Mouse (Mus musculus): ENCODE measurements around the gene Srp68. TPM values are rescaled to one million over a fixed set of nuclear protein-coding genes. Genes with fewer than 3 reads are reported as not detected.

Srp68 gene
- polyA plus RNA-seq, 1 experiment from 2014 or later = 74.8 TPM

DNA sequence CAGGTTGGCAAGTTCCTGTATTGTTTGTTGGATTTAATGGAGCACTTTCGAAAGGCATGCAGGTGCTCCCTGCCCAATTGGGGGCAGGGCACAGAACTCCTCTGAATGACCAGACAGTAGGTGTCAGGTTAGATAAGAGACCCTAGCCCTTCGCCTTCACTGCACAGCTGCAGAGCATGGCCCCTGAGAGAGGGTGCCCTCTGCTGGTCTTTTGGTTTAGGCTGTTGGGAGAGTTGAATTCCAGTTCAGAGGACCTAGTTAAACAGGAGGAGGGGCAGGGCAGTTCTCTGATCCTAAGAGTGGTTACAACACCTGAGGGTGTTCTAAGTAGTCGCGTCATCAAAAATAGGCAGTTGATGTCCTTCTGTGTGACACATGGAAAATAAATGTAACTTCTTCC, 54.1 kb downstream of the Srp68 start:
- 14% methylated on average over 4 of the region's 4 CpGs for WGBS
- Histone ChIP-seq H3K4me3 (no peak overlapping the region), H3K27ac (ENCODE audit: poor library complexity, severe bottlenecking) (no peak overlapping the region)

DNA sequence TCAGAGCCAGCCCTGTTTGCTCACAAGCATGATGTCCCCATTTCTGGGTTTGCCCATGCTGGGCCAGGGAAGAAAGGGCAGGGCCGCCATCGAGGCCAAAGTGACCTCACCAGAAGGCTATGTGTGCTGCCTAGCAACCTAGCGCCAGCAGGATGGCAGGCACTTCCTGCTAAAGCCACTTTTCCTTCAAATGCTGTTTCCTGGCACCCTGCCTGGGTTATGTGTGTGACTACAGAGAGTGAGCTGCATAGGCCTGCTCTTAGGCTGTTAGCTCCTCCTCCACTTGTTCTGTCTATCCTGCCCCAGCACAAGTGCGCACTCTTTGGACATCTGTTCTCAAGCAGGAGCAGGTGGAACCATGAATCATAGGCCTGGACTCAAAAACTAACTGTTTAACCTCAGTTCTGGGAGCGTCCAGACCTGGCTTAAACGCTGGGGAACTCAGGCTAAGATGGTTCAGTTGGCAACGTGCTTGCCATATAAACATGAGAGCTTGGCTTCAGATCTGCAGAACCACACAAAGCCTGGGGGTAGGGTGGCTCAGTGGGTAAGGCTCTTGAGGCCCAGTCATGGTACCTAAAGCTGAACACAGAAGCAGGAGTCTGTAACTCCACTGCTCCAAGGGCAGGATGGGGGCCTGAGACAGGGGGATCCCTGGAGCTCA, 55.1 kb downstream of the Srp68 start:
- ATAC-seq (ENCODE audit: insufficient number of reproducible peaks, low FRiP score) = peak; percentile 81
- Histone ChIP-seq H3K9me3 (replicated peaks) (peaks cover 8% of the 10 kb centered on the region), H3K4me3 (no peak overlapping the region), H3K9ac (0 out of 2 replicates have a peak overlapping the region, but pooled peaks have one; percentile 16), H3K27me3 (replicated peaks) (peaks cover 34% of the 10 kb centered on the region), H3K4me1 (replicated peaks) (peaks cover 29% of the 10 kb centered on the region), H3K27ac (ENCODE audit: poor library complexity, severe bottlenecking) (peak overlapping the region; percentile 90), H3K4me2 (no peak overlapping the region), H3K36me3 (no peaks in the 10 kb centered on the region; the same call in 1 of the 2 replicates)
- WGBS = 34% methylated on average over 7 of the region's 7 CpGs

More for the DNA sequence above, 54.1 kb downstream of the Srp68 start:
- Histone ChIP-seq H3K4me1 (replicated peaks) (peaks cover 29% of the 10 kb centered on the region), H3K4me2 (no peak overlapping the region), H3K9me3 (replicated peaks) (peaks cover 11% of the 10 kb centered on the region), H3K9ac (no peak overlapping the region), H3K27me3 (replicated peaks) (peaks cover 45% of the 10 kb centered on the region), H3K36me3 (no peaks in the 10 kb centered on the region)
- ATAC-seq (ENCODE audit: insufficient number of reproducible peaks, low FRiP score) = no peak

DNA sequence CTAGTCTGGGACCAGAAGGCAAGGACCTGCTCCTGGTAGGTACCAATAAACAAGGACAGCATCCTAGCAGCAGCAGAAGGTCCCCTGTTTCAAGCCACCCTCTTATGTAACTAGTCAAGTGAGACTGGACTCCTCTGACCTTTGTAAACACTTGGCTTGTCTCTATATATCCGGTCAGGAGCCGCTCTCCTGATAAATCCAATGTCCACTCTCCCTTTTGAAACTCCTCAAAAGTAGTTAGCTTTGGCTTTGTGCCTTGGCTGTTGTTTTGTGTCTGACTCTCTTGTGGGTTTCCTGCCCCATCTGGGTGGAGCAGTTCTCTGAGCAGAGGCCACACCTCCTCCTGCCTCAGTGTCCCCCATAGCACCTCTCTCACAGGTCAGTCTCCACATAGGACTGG, 55.8 kb downstream of the Srp68 start:
- Histone ChIP-seq H3K27me3 (replicated peaks) (peaks cover 28% of the 10 kb centered on the region), H3K27ac (ENCODE audit: poor library complexity, severe bottlenecking) (peak overlapping the region; percentile 90), H3K36me3 (no peaks in the 10 kb centered on the region; the same call in 1 of the 2 replicates), H3K9ac (0 out of 2 replicates have a peak overlapping the region, but pooled peaks have one; percentile 16), H3K4me3 (no peak overlapping the region), H3K4me2 (no peak overlapping the region), H3K9me3 (replicated peaks) (peaks cover 8% of the 10 kb centered on the region), H3K4me1 (replicated peaks) (peaks cover 29% of the 10 kb centered on the region)
- ATAC-seq (ENCODE audit: insufficient number of reproducible peaks, low FRiP score) = peak; percentile 29
- 69% methylated on average over 2 of the region's 2 CpGs for WGBS

DNA sequence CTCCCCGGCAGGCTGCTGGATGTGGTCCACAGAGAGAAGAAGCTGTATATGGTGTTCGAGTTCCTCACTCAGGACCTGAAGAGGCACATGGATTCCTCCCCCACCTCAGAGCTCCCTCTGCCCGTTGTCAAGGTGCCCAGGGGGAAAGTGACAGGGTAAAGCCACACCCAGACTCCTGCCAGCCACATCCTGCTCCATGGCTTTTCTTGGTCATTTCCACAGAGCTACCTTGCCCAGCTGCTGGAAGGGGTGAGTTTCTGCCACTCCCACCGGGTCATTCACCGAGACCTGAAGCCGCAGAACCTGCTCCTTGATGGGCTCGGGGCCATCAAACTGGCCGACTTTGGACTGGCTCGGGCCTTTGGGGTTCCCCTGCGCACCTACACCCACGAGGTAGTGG, 57.5 kb downstream of the Srp68 start:
- 82% methylated on average over 11 of the region's 11 CpGs for WGBS
- H3K36me3 ChIP-seq = peaks cover 6% of the 10 kb centered on the region
- H3K27me3 ChIP-seq (replicated peaks) = peaks cover 11% of the 10 kb centered on the region
- no peak for ATAC-seq (ENCODE audit: insufficient number of reproducible peaks, low FRiP score)
- H3K9me3 ChIP-seq (replicated peaks) = peaks cover 6% of the 10 kb centered on the region
- H3K4me1 ChIP-seq (replicated peaks) = peaks cover 22% of the 10 kb centered on the region
- H3K9ac ChIP-seq = no peak overlapping the region
- no peak overlapping the region for H3K4me2 ChIP-seq
- no peak overlapping the region for H3K4me3 ChIP-seq
- H3K27ac ChIP-seq (ENCODE audit: poor library complexity, severe bottlenecking) = no peak overlapping the region

DNA sequence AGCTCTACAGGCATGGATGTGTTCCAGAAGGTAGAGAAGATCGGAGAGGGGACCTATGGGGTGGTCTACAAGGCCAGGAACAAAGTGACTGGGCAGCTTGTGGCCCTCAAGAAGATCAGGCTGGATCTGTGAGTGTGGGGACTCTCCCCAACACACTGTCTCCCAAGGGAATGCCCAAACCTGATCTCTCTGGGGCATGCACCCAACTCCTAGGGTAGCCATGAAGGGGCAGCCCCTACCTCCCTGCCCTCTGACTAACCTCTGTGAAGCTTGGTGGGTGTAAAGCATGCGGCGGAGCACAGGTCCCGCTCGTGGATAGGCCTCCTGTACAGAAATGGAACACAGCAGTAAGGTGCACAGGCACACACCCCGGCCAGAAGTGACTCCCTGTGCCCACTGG, 58.0 kb downstream of the Srp68 start:
- H3K36me3 ChIP-seq = peaks cover 6% of the 10 kb centered on the region
- H3K9me3 ChIP-seq (replicated peaks) = no peaks in the 10 kb centered on the region
- H3K27ac ChIP-seq (ENCODE audit: poor library complexity, severe bottlenecking) = no peak overlapping the region
- WGBS = 89% methylated on average over 6 of the region's 6 CpGs
- peaks cover 6% of the 10 kb centered on the region for H3K27me3 ChIP-seq (replicated peaks)
- H3K4me2 ChIP-seq = no peak overlapping the region
- no peak overlapping the region for H3K4me3 ChIP-seq
- no peak overlapping the region for H3K9ac ChIP-seq
- ATAC-seq (ENCODE audit: insufficient number of reproducible peaks, low FRiP score) = no peak
- peaks cover 22% of the 10 kb centered on the region for H3K4me1 ChIP-seq (replicated peaks)

DNA sequence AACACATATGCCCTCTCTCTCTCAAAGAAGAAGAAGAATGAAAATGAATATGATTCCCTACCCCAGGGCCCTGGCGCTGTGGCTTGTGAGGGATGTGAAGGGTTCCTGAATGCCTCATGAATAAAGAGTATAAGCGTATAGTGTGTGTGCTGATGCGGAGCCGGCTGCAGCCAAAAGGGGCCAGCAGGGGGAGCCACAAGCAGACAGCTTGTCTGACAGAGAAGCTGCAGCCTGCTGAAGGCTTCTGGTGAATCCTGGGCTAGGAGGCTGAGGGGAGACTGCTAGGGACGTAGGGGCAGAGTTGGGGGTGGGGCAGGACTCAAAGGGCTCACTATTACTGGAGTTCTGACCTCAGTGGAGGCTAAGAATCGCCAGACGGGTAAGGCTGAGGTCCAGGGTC, 58.8 kb downstream of the Srp68 start:
- no peak for ATAC-seq (ENCODE audit: insufficient number of reproducible peaks, low FRiP score)
- Histone ChIP-seq H3K9ac (no peak overlapping the region), H3K36me3 (peaks cover 6% of the 10 kb centered on the region), H3K4me3 (no peak overlapping the region), H3K27me3 (replicated peaks) (no peaks in the 10 kb centered on the region), H3K27ac (ENCODE audit: poor library complexity, severe bottlenecking) (no peak overlapping the region), H3K4me2 (no peak overlapping the region), H3K4me1 (replicated peaks) (peaks cover 22% of the 10 kb centered on the region), H3K9me3 (replicated peaks) (no peaks in the 10 kb centered on the region)
- 77% methylated on average over 7 of the region's 7 CpGs for WGBS

DNA sequence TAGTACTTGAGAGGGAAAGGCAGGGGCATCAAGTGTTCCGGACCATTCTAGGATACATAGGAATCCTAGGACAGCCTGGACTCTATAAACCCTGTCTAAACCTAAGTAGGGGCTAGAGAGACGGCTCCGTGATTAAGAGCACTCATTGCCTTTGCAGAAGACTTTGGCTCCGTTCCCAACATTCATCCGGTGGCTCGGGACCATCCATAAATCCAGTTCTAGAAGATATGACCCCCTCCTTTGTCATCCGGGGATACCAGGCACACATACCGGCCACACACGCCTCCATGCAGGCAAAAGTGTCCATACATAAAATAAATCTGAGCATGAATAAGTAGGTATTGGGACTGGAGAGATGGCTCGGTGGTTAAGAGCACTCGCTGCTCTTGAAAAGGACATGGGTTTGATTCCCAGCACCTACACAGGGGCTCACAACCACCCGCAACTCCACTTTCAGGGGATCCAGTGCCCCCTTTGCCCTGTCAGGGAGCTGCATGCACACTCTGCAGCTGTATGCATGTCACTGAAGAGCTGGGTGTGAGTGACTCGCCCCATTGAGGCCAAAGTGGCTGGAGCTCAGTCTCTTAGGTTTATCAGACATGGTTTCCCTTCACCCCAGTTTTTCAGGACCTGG, 60.0 kb downstream of the Srp68 start:
- no peak overlapping the region for H3K4me2 ChIP-seq
- H3K9me3 ChIP-seq (replicated peaks) = no peaks in the 10 kb centered on the region
- H3K4me3 ChIP-seq = no peak overlapping the region
- H3K27me3 ChIP-seq (replicated peaks) = no peaks in the 10 kb centered on the region
- no peak overlapping the region for H3K27ac ChIP-seq (ENCODE audit: poor library complexity, severe bottlenecking)
- H3K4me1 ChIP-seq (replicated peaks) = peaks cover 11% of the 10 kb centered on the region
- WGBS = 86% methylated on average over 13 of the region's 13 CpGs
- H3K9ac ChIP-seq = no peak overlapping the region
- H3K36me3 ChIP-seq = peaks cover 7% of the 10 kb centered on the region
- ATAC-seq (ENCODE audit: insufficient number of reproducible peaks, low FRiP score) = no peak

DNA sequence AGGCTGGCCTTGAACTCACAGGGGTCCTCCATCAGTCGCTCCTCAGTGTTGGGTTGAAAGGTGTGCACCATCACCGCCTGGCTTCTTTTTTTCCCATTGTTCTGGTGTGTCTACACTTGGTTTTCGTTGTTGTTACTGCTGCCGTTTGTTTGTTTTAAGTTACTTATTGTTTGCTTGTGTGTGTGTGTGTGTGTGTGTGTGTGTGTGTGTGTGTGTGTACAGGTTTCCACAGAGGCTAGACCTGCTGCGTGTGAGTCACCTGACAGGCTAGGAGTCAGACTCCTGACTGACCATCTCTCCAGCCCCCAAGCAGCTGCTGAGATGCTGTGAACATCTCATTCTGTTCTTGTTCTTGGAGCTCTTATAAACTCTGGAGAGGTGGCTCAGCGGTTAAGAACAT, 61.2 kb downstream of the Srp68 start:
- no peak for ATAC-seq (ENCODE audit: insufficient number of reproducible peaks, low FRiP score)
- WGBS = 88% methylated on average over 6 of the region's 6 CpGs
- H3K4me2 ChIP-seq = no peak overlapping the region

DNA sequence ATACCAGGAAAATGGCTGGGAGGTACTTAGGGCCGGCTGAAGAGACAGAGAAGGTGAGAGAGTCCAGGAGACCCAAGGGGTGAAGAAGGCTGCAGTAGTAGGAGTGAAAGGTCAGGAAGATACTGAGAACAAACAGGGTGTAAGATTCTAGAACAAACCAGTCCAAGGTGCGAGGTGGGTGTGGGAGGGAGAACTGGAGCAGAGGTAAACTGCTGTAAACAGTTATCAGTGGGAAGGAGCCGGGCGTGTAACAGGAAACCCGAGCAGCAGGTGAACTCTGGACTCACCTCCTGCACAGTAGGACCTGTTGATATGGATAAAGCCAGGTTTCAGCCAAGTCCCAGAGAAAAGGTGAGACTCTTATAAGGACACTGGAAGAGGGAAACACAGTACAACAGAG, 63.3 kb downstream of the Srp68 start:
- Histone ChIP-seq H3K9ac (no peak overlapping the region), H3K4me3 (no peak overlapping the region), H3K36me3 (peaks cover 28% of the 10 kb centered on the region), H3K9me3 (replicated peaks) (no peaks in the 10 kb centered on the region), H3K27me3 (replicated peaks) (no peaks in the 10 kb centered on the region), H3K4me2 (no peak overlapping the region), H3K27ac (ENCODE audit: poor library complexity, severe bottlenecking) (no peak overlapping the region), H3K4me1 (replicated peaks) (no peaks in the 10 kb centered on the region)
- no peak for ATAC-seq (ENCODE audit: insufficient number of reproducible peaks, low FRiP score)
- 70% methylated on average over 5 of the region's 5 CpGs for WGBS

More for the DNA sequence above, 61.2 kb downstream of the Srp68 start:
- Histone ChIP-seq H3K27me3 (replicated peaks) (no peaks in the 10 kb centered on the region), H3K27ac (ENCODE audit: poor library complexity, severe bottlenecking) (no peak overlapping the region), H3K9me3 (replicated peaks) (no peaks in the 10 kb centered on the region), H3K4me3 (no peak overlapping the region), H3K36me3 (peaks cover 9% of the 10 kb centered on the region), H3K4me1 (replicated peaks) (no peaks in the 10 kb centered on the region), H3K9ac (no peak overlapping the region)

DNA sequence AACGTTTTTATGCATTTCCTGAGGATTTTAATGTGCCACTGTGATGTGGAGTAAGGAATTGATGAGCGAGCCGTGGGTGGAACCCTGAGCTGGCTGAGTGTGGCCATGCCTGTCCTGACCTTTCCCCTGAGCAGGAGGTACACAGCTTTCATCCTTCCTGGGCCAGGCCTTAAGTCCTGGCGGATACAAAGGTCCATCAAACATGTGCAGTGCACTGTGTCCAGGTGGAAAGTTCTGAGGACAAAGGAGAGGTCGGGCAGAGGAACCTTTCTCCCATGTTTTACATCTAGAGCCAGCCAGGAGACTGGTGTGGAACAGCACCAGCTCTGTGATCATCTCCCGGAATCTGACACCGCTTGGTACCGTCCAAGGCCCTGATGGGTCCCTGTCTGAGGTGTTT, 64.8 kb downstream of the Srp68 start:
- Histone ChIP-seq H3K27me3 (replicated peaks) (no peaks in the 10 kb centered on the region), H3K27ac (ENCODE audit: poor library complexity, severe bottlenecking) (no peak overlapping the region), H3K4me3 (no peak overlapping the region), H3K4me2 (no peak overlapping the region), H3K36me3 (peaks cover 38% of the 10 kb centered on the region), H3K9ac (no peak overlapping the region), H3K9me3 (replicated peaks) (no peaks in the 10 kb centered on the region), H3K4me1 (replicated peaks) (no peaks in the 10 kb centered on the region)
- ATAC-seq (ENCODE audit: insufficient number of reproducible peaks, low FRiP score) = no peak
- 80% methylated on average over 8 of the region's 8 CpGs for WGBS

DNA sequence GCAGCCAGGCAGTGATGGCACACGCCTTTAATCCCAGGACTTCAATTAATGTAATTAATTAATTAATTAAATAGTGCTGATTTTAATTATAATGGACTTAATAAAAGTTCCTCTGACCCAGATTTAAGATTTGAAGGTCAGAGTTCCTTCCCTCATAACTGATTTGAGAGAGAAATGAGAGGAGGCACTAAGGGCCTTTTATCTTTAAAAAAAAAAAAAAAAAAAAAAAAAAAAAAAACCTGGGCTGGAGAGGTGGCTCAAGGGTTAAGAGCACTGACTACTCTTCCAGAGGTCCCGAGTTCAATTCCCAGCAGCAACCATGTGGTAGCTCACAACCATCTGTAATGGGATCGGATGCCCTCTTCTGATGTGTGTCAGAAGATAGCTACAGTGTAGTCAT, 65.4 kb downstream of the Srp68 start:
- Histone ChIP-seq H3K9ac (no peak overlapping the region), H3K4me3 (no peak overlapping the region), H3K9me3 (replicated peaks) (no peaks in the 10 kb centered on the region), H3K27me3 (replicated peaks) (no peaks in the 10 kb centered on the region), H3K4me2 (no peak overlapping the region), H3K27ac (ENCODE audit: poor library complexity, severe bottlenecking) (no peak overlapping the region), H3K36me3 (peaks cover 38% of the 10 kb centered on the region), H3K4me1 (replicated peaks) (no peaks in the 10 kb centered on the region)
- 85% methylated on average over 3 of the region's 3 CpGs for WGBS
- no peak for ATAC-seq (ENCODE audit: insufficient number of reproducible peaks, low FRiP score)

Data from heart, embryonic 12.5 days (tissue).